Mouse (Mus musculus) bone marrow, adult 2 months (tissue): ENCODE data around the gene Tmem151a. TPM values are rescaled to one million over a fixed set of nuclear protein-coding genes. Genes with fewer than 3 reads are reported as not detected.

Experiments
- H3K27ac ChIP-seq: fragments of 200-500 bp; 2 replicates; pipeline ENCODE4 v1.5.1; 2012; ENCODE audit warnings: low read depth, mild to moderate bottlenecking, control low read depth, inconsistent platforms, low read length; ENCODE audit not compliant: control insufficient read depth, poor library complexity, insufficient read depth
- H3K4me1 ChIP-seq: fragments of 200-500 bp; 2 replicates; pipeline ENCODE4 v1.6.1; 2011; ENCODE audit warnings: low read length; ENCODE audit not compliant: control insufficient read depth, insufficient read depth
- H3K4me3 ChIP-seq: fragments of 200-500 bp; replicated peaks from 2 replicates; pipeline ENCODE3; 2011; ENCODE audit warnings: mild to moderate bottlenecking, low read depth, low read length, control low read depth; ENCODE audit not compliant: control insufficient read depth
- CTCF ChIP-seq: fragments of 200-500 bp; IDR thresholded peaks from 2 replicates; pipeline ENCODE4 v1.5.1; 2011; ENCODE audit warnings: low read length, control low read depth; ENCODE audit not compliant: control insufficient read depth, insufficient read depth
- POLR2A ChIP-seq: fragments of 200-500 bp; IDR thresholded peaks from 2 replicates; pipeline ENCODE4 v1.6.1; 2011; ENCODE audit warnings: low read depth, mild to moderate bottlenecking, control low read depth, low read length, borderline replicate concordance; ENCODE audit not compliant: control insufficient read depth
- WGBS: fragments of 180-500 bp; shearing (Covaris S2); methylation state at CpG from one replicate; pipeline ENCODE4 v1.1.7; 2018; 5-methylcytosine and 5-hydroxymethylcytosine counted together
- polyA plus RNA-seq: library from polyadenylated mRNA; stranded (reverse); fragments of >200 nt; gene quantifications from 2 replicates; pipeline ENCODE4 v1.2.4, GENCODE M21; 2011; ENCODE audit warnings: low replicate concordance; ENCODE audit not compliant: missing spikeins, insufficient read depth, insufficient read length

Gene Tmem151a
- polyA plus RNA-seq, 1 experiment, result not detected

DNA sequence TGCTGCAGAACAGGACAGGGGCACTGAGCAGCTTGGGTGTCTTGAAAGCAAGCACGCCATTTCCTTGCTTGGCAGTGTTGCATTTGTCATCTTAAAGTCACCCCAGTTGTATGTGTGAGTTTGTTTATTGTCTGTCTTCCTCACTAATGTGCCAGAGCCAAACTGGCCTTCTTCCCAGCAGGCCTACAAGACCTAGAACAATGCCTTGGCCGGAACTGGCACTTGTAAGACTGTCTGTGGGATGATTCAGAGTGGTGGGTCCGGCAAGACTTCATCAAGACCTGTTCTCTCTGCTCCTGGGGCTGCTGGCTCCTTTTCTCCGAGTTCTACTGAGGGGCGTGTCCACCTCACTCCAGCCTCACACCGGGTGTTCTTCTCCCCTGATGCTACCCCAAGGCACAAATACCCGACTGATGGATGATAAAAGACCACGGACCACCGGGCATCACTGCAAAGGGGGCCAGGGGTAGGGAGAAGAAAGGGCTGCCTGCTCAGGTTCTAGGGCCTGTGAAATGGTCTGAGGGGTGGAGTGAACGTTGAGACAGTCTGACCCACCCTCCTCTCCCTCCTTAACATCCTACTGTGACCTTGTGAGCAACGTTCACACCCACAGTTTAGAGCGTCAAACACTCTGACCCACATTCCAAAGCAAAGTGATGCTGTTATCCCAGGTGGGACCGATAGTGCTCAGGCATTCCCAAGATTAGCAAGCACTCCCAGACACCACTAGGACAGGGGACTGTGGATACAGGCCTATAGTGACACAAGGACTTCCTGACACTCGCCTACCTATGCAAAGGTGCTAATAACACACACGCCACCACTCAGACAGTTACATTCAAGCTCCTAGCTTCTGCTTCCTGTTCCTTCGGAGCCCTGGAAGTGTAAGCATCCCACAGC is 27.2 kb downstream of the Tmem151a start:
- WGBS, result 67% methylated on average over 16 of the region's 16 CpGs
- H3K4me1 ChIP-seq, result no peaks in the 10 kb centered on the region
- no peak for TF ChIP-seq POLR2A
- TF ChIP-seq CTCF, result no peak

DNA sequence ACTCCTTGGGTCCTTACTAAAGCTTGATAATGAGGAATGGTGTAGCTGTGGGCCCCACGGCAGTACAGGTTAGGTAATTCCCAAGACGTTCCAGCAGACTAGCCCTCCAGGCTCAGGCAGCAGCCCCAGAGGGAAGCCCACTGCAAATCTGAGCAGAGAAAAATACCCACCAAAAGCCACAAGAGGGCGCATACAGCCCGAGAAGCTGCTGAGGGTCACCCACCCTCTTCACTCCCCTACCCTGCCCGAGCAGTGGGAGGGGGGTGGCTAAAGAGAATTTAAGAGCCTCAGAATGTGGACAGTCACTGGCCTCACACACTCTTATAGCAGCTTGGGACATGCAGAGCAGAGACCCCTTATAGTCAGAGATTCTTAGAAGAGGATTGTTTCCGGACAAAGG is 29.1 kb downstream of the Tmem151a start:
- Histone ChIP-seq H3K27ac (no peak overlapping the region), H3K4me3 (no peak overlapping the region), H3K4me1 (no peaks in the 10 kb centered on the region)
- WGBS, result 15% methylated on average over 6 of the region's 6 CpGs
- TF ChIP-seq CTCF (peak; percentile 48), POLR2A (no peak)

More for the DNA sequence above, 27.2 kb downstream of the Tmem151a start:
- Histone ChIP-seq H3K4me3 (no peak overlapping the region), H3K27ac (no peak overlapping the region)

DNA sequence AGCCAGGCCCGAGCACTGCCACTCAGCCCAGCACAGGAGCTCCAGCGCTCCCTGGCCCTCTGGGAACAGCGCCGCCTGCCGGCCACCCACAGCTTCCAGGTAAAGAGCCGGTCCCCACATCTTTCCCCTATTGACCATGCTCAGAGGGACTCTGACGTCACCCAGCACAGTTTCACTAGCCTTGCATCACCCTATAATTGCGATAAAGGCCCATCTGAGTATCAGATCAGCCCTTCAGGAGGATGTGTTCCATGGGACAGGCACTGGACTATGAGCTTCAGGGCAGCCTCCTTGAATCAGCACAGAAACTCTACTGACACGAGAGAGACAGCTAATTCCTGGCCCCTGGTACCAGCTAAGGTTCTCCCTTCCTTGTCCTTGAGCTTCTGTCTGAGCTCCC is 31.4 kb downstream of the Tmem151a start:
- peak; percentile 63; the same call in 1 of the 2 replicates for TF ChIP-seq CTCF
- TF ChIP-seq POLR2A, result no peak

DNA sequence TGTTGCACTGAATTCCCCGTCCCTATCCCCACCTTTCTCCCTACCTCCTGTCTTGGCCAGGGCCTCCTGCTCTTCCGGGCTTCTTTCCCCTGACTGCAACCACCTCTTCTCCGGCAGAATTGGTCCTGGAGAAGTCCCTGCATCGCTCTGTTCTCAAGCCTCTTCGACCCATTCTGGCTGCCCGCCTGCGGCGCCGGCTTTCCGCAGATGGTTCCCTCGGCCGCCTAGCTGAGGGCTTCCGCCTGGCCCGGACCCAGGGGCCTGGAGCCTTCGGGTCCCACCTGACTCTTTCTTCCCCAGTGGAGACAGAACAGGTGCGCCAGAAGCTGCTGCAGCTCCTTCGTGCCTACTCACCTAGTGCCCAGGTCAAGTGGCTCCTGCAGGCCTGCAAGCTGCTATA is 32.5 kb downstream of the Tmem151a start:
- 77% methylated on average over 17 of the region's 17 CpGs for WGBS
- Histone ChIP-seq H3K4me3 (no peak overlapping the region), H3K4me1 (no peaks in the 10 kb centered on the region), H3K27ac (no peak overlapping the region)
- TF ChIP-seq POLR2A (no peak), CTCF (no peak)

More for the DNA sequence above, 31.4 kb downstream of the Tmem151a start:
- WGBS, result 39% methylated on average over 9 of the region's 9 CpGs
- H3K27ac ChIP-seq, result no peak overlapping the region
- H3K4me1 ChIP-seq, result no peaks in the 10 kb centered on the region
- no peak overlapping the region for H3K4me3 ChIP-seq

DNA sequence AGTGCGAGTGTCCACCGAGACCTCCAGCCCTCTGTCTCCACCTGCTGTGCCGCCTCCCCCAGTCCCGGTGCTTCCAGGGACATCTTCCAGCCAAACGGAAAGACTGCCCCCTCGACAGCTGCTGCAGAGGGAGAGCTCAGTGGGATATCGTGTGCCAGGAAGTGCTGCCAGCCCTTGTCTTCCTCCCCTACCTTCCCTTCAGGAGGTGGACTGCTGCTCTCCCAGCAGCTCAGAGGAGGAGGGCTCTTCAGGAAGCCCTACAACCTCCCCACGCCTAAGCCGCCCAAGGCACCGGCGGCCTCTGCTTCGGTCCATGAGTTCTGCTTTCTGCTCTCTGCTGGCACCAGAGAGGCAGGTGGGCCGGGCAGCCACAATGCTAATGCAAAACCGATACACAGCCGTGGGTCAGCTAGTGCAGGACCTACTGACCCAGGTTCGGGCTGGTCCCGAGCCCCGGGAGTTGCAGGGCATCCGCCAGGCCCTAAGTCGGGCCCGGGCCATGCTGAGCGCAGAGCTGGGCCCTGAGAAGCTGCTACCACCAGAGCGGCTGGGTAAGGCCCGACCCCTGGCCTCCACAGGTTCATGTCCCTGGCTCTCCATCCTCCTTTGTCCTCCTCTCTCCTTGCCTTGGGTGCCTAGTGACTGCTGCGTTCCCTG is 33.0 kb downstream of the Tmem151a start:
- TF ChIP-seq CTCF (no peak), POLR2A (no peak)
- H3K4me3 ChIP-seq, result no peak overlapping the region
- H3K27ac ChIP-seq, result no peak overlapping the region
- 29% methylated on average over 25 of the region's 25 CpGs for WGBS
- H3K4me1 ChIP-seq, result no peaks in the 10 kb centered on the region

DNA sequence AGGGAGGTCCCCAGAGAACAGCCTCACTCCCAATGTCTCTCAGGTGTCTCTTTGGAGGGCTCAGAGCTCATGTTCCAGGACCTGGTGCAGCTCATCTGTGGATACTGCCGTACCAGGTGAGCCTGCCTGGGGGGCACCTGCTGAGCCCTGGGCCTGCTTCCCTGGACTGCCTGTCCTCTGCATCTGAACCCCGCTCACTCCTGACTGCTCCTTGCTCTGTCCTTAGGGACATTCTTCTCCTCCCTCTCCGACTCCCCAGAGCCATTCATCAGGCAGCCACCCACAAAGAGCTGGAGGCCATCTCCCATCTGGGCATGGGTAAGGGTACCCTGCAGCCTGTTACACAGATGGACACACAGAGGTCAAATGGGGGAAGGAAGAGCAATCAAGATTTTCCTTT is 33.8 kb downstream of the Tmem151a start:
- TF ChIP-seq POLR2A (no peak), CTCF (no peak)
- Histone ChIP-seq H3K27ac (no peak overlapping the region), H3K4me1 (no peaks in the 10 kb centered on the region), H3K4me3 (no peak overlapping the region)
- WGBS, result 85% methylated on average over 3 of the region's 3 CpGs

DNA sequence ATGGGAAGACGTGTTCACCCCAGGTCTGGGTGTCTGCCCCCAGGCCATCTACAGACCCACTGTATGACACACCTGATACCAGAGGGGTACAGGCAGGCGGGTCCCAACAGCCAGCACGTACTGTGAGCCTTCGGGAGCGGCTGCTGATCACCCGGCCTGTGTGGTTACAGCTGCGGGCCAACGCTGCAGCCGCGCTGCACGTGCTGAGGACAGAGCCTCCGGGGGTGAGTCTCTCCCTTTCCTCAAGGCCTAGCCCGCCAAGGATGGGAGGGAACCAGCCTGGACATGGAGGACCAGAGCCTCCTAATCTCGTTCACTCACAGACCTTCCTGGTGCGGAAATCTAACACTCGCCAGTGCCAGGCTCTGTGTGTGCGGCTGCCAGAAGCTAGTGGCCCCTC is 34.3 kb downstream of the Tmem151a start:
- Histone ChIP-seq H3K4me3 (no peak overlapping the region), H3K27ac (no peak overlapping the region), H3K4me1 (no peaks in the 10 kb centered on the region)
- TF ChIP-seq CTCF (no peak), POLR2A (no peak)
- 10% methylated on average over 17 of the region's 17 CpGs for WGBS
